Mouse (Mus musculus): Measurements from ENCODE around the gene Dpep1.

The Dpep1 gene

GRCm38 (mm10) chr8:123248596-123248995 lies 62.6 kb downstream of the Dpep1 start:
- no peak for DNase-seq (ENCODE audit: low spot score in 2 of 2)

GRCm38 (mm10) chr8:123250940-123251339 lies 64.9 kb downstream of the Dpep1 start:
- DNase-seq (ENCODE audit: low spot score in 2 of 2), result no peak

Data from right cerebral cortex, postnatal 10 days (tissue).